ENCODE assay signal across 9 mouse cellular contexts in genomic region chr13:49298514-49299381, GRCm38 (mm10). TPM values are rescaled to one million over a fixed set of nuclear protein-coding genes. Genes with fewer than 3 reads are reported as not detected.
DNase-seq lines count a peak whose midpoint lies in the region; ATAC-seq and TF ChIP-seq lines count a peak whose summit lies in the region.
"Had no signal": no experiment of that assay in that cellular context is flagged by ENCODE, and none has a peak within 500 bp of the region (broad histone marks: within the 10 kb centered on the region; RNA-seq: fewer than 3 reads in every experiment).

No protein-coding gene starts in this region.

- peak overlapping the region; percentile 25 for H3K4me2 ChIP-seq in myocyte (ENCODE audit: low read depth)
- no peak overlapping the region for H3K4me2 ChIP-seq in hindbrain, embryonic 14.5 days (replicated peaks)
- H3K4me2 ChIP-seq: neural tube, embryonic 12.5 days had no signal

- no peaks in the 10 kb centered on the region for H3K27me3 ChIP-seq in myocyte (ENCODE audit: control insufficient read depth, insufficient read depth, insufficient read length)
- H3K27me3 ChIP-seq in hindbrain, embryonic 14.5 days (ENCODE audit: control insufficient read depth, insufficient read depth, low read length): no peaks in the 10 kb centered on the region
- H3K27me3 ChIP-seq: neural tube, embryonic 12.5 days had no signal

- DNase-seq in heart, adult 11 months: peak; percentile 95
- no peak for DNase-seq in heart, postnatal 4 days
- DNase-seq in kidney, postnatal 25 days: peak; percentile 49 to 77
- no peak for DNase-seq in hindbrain, embryonic 14.5 days (ENCODE audit: low spot score)
- DNase-seq in gastrocnemius, adult 2 months: no peak
- DNase-seq in frontal cortex, postnatal 14 days (ENCODE audit: low spot score in 2 of 2): no peak

- H3K4me3 ChIP-seq in myocyte: no peak overlapping the region
- H3K4me3 ChIP-seq in hindbrain, embryonic 14.5 days (replicated peaks; ENCODE audit: low read length): no peak overlapping the region
- H3K4me3 ChIP-seq in gastrocnemius, adult 2 months: no peak overlapping the region
- H3K4me3 ChIP-seq: neural tube, embryonic 12.5 days had no signal

- no peaks in the 10 kb centered on the region for H3K4me1 ChIP-seq in hindbrain, embryonic 14.5 days (replicated peaks; ENCODE audit: control insufficient read depth, insufficient read depth, low read length)
- H3K4me1 ChIP-seq: neural tube, embryonic 12.5 days had no signal

- WGBS in hindbrain, embryonic 14.5 days: 89% methylated on average over 14 of the region's 14 CpGs

- H3K79me2 ChIP-seq in myocyte (ENCODE audit: control insufficient read depth, insufficient read depth): peaks cover 5% of the 10 kb centered on the region

- no peak overlapping the region for H3ac ChIP-seq in myocyte (ENCODE audit: control insufficient read depth, insufficient read length)

- intact Hi-C loops in gastrocnemius, adult 2 months (cut with DNase I): no loop called here

- no peak overlapping the region for H3K27ac ChIP-seq in hindbrain, embryonic 14.5 days
- no peak overlapping the region for H3K27ac ChIP-seq in gastrocnemius, adult 2 months
- H3K27ac ChIP-seq: neural tube, embryonic 12.5 days had no signal

- no peak overlapping the region for H3K9ac ChIP-seq in hindbrain, embryonic 14.5 days
- H3K9ac ChIP-seq: neural tube, embryonic 12.5 days had no signal

- no peak for TF ChIP-seq POLR2A in myocyte (IDR thresholded peaks at IDR 0.05; ENCODE audit: insufficient read length, low read depth)

- TF ChIP-seq CTCF in gastrocnemius, adult 2 months (IDR thresholded peaks at IDR 0.05): no peak

- H3K9me3 ChIP-seq in hindbrain, embryonic 14.5 days (ENCODE audit: control insufficient read depth, low read length): no peaks in the 10 kb centered on the region
- H3K9me3 ChIP-seq: neural tube, embryonic 12.5 days had no signal

- H3K36me3 ChIP-seq in myocyte (ENCODE audit: control insufficient read depth, insufficient read depth): peaks cover 11% of the 10 kb centered on the region
- H3K36me3 ChIP-seq in hindbrain, embryonic 14.5 days (replicated peaks; ENCODE audit: control insufficient read depth, insufficient read depth): no peaks in the 10 kb centered on the region
- H3K36me3 ChIP-seq: neural tube, embryonic 12.5 days had no signal

- ATAC-seq in common myeloid progenitor, adult 5-6 weeks (replicated peaks; ENCODE audit: low read depth, poor library complexity, severe bottlenecking): peak; percentile 79
- no peak for ATAC-seq in hindbrain, embryonic 14.5 days (ENCODE audit: low FRiP score)

TF ChIP-seq in myocyte, 11 proteins besides CTCF, POLR2A, EP300 and RAD21:
- TF ChIP-seq POLR2AphosphoS2 (IDR thresholded peaks at IDR 0.05; ENCODE audit: insufficient read length, low read depth): no peak
- no peak for TF ChIP-seq MYOG (IDR thresholded peaks at IDR 0.05; ENCODE audit: control insufficient read depth in 1 of 3, insufficient read depth in 1 of 3, insufficient read length in 2 of 3, low read depth in 2 of 3)
- no peak for TF ChIP-seq REST (IDR thresholded peaks at IDR 0.05; ENCODE audit: insufficient read depth, insufficient read length)
- TF ChIP-seq E2F4 (IDR thresholded peaks at IDR 0.05; ENCODE audit: insufficient read depth): no peak
- no peak for TF ChIP-seq SRF (IDR thresholded peaks at IDR 0.05; ENCODE audit: control insufficient read depth, insufficient read length, low read depth)
- no peak for TF ChIP-seq CEBPB (IDR thresholded peaks at IDR 0.05; ENCODE audit: insufficient read depth, poor library complexity, severe bottlenecking)
- TF ChIP-seq USF1 (IDR thresholded peaks at IDR 0.05; ENCODE audit: low read depth): no peak
- TF ChIP-seq MYOD1 (IDR thresholded peaks at IDR 0.05; ENCODE audit: control insufficient read depth in 1 of 3, insufficient read length in 2 of 3, low read depth in 2 of 3): no peak
- TF ChIP-seq MAX (IDR thresholded peaks at IDR 0.05; ENCODE audit: low read depth): no peak
- no peak for TF ChIP-seq TCF3 (IDR thresholded peaks at IDR 0.05; ENCODE audit: insufficient read length, low read depth)
- TF ChIP-seq TCF12 (IDR thresholded peaks at IDR 0.05; ENCODE audit: insufficient read depth, poor library complexity, severe bottlenecking): no peak
TF ChIP-seq in myocyte: peak in this region for 0.

RNA-seq across cellular contexts. Expression of gene Fgd3, which starts 21.4 kb away (rescaled TPM):
- total RNA-seq in heart, postnatal 4 days (2021): under 1 TPM; 0.27 to 0.55 TPM
- total RNA-seq in common myeloid progenitor, adult 5-6 weeks (2017): 8.8 and 11.9 TPM in 2 replicates
- 15.5 TPM for polyA plus RNA-seq in myocyte (2012; fragmentation: generic; extraction: Trizol)
- 1.5 and 2.2 TPM in 2 replicates for polyA plus RNA-seq in hindbrain, embryonic 14.5 days (2014; fragmentation: Nextera tagmentation; extraction: Ambion mirVana)
- total RNA-seq in gastrocnemius, adult 2 months (2021): 1 to 10 TPM in 1 of 2 experiments, under 1 TPM in 1; 0.97 to 1.1 TPM

RNA-seq across cellular contexts. Expression of gene Bicd2, which starts 42.6 kb away (rescaled TPM):
- 10 to 100 TPM; 80.9 to 84.3 TPM for total RNA-seq in heart, postnatal 4 days (2021)
- total RNA-seq in common myeloid progenitor, adult 5-6 weeks (2017): 20.4 and 24.3 TPM in 2 replicates
- 94.9 TPM for polyA plus RNA-seq in myocyte (2012; fragmentation: generic; extraction: Trizol)
- 30.7 and 33.3 TPM in 2 replicates for polyA plus RNA-seq in hindbrain, embryonic 14.5 days (2014; fragmentation: Nextera tagmentation; extraction: Ambion mirVana)
- total RNA-seq in gastrocnemius, adult 2 months (2021): 10 to 100 TPM; 26.0 to 28.5 TPM

RNA-seq across cellular contexts. Expression of gene Susd3, which starts 50.2 kb away (rescaled TPM):
- under 1 TPM; 0.43 to 0.68 TPM for total RNA-seq in heart, postnatal 4 days (2021)
- 1.4 and 4.2 TPM in 2 replicates for total RNA-seq in common myeloid progenitor, adult 5-6 weeks (2017)
- polyA plus RNA-seq in myocyte (2012; fragmentation: generic; extraction: Trizol): 2.2 TPM
- 0.72 and 0.98 TPM in 2 replicates for polyA plus RNA-seq in hindbrain, embryonic 14.5 days (2014; fragmentation: Nextera tagmentation; extraction: Ambion mirVana)
- total RNA-seq in gastrocnemius, adult 2 months (2021): under 1 TPM in 1 of 2 experiments, not detected in 1; 0.97 TPM

Comparison
In these comparisons a context has a peak if more than half of its experiments do, and no peak if none do; other contexts are left out.
1. DNase-seq: peak in heart, adult 11 months (single experiment) and kidney, postnatal 25 days (2 of 2); none in heart, postnatal 4 days (single experiment), hindbrain, embryonic 14.5 days (single experiment), gastrocnemius, adult 2 months (single experiment) and frontal cortex, postnatal 14 days (0 of 2).